Mouse (Mus musculus): Measurements from ENCODE around the gene Ppp1r15b. TPM values are rescaled to one million over a fixed set of nuclear protein-coding genes. Genes with fewer than 3 reads are reported as not detected.

Gene Ppp1r15b
- total RNA-seq, 1 experiment from 2014 or later, result 95.0 TPM

Other genes with a start within 250 kb of the Ppp1r15b start
- gene Mdm4, start 100.6 kb upstream of the Ppp1r15b start, total RNA-seq (2021), result 73.7 and 95.4 TPM in 2 replicates
- 8.4 and 11.3 TPM in 2 replicates for gene Pik3c2b, start 85.5 kb upstream of the Ppp1r15b start, total RNA-seq (2021)
- 15.4 and 21.6 TPM in 2 replicates for gene Plekha6, start 33.1 kb downstream of the Ppp1r15b start, total RNA-seq (2021)
- 1.4 and 2.9 TPM in 2 replicates for gene Golt1a, start 178.7 kb downstream of the Ppp1r15b start, total RNA-seq (2021)
- not detected in 2 replicates for gene Kiss1, start 190.7 kb downstream of the Ppp1r15b start, total RNA-seq (2021)
- gene Ren1, start 219.4 kb downstream of the Ppp1r15b start, total RNA-seq (2021), result 5.4 and 12.6 TPM in 2 replicates
- gene Etnk2, start 232.4 kb downstream of the Ppp1r15b start, total RNA-seq (2021), result 7.6 and 28.3 TPM in 2 replicates

All from adrenal gland, postnatal 14 days (tissue).